Mouse (Mus musculus) liver, adult 2 months (tissue): ENCODE measurements around the gene Ubash3b. TPM values are rescaled to one million over a fixed set of nuclear protein-coding genes. Genes with fewer than 3 reads are reported as not detected.

Experiments
- DNase-seq: peaks from one replicate; pipeline ENCODE4 v3.0.0-alpha.2; 2011; ENCODE audit warnings: low read depth, low spot score; ENCODE audit errors: extremely low read depth
- H3K27ac ChIP-seq: fragments of 200-500 bp; replicated peaks from 2 replicates; pipeline ENCODE4 v1.5.1; 2012; ENCODE audit warnings: low read depth, mild to moderate bottlenecking, control low read depth, inconsistent platforms, low read length; ENCODE audit not compliant: insufficient read depth
- H3K27me3 ChIP-seq: fragments of 200-500 bp; 2 replicates; pipeline ENCODE4 v1.6.1; 2012; ENCODE audit warnings: mild to moderate bottlenecking, moderate library complexity, low read length, inconsistent platforms; ENCODE audit not compliant: control insufficient read depth, insufficient read depth
- H3K36me3 ChIP-seq: fragments of 200-500 bp; 2 replicates; pipeline ENCODE4 v1.6.1; 2012; ENCODE audit warnings: low read length, inconsistent platforms; ENCODE audit not compliant: control insufficient read depth, insufficient read depth
- H3K4me1 ChIP-seq: fragments of 200-500 bp; 2 replicates; pipeline ENCODE4 v1.6.1; 2011; ENCODE audit warnings: low read length; ENCODE audit not compliant: control insufficient read depth, insufficient read depth
- H3K4me3 ChIP-seq: fragments of 200-500 bp; 2 replicates; pipeline ENCODE4 v1.5.1; 2011; ENCODE audit warnings: low read depth, mild to moderate bottlenecking, control low read depth, low read length, moderate library complexity; ENCODE audit not compliant: insufficient read depth
- H3K79me2 ChIP-seq: fragments of 200-500 bp; 2 replicates; pipeline ENCODE4 v1.6.1; 2012; ENCODE audit warnings: inconsistent platforms, mild to moderate bottlenecking, low read length, moderate library complexity; ENCODE audit not compliant: control insufficient read depth, insufficient read depth
- H3K9ac ChIP-seq: fragments of 200-500 bp; 2 replicates; pipeline ENCODE4 v1.6.1; 2012; ENCODE audit warnings: low read depth, mild to moderate bottlenecking, control low read depth, inconsistent platforms, low read length
- CTCF ChIP-seq: fragments of 200-500 bp; IDR thresholded peaks from 2 replicates; pipeline ENCODE4 v1.5.1; 2011; ENCODE audit warnings: low read depth, low read length, control low read depth
- POLR2A ChIP-seq: fragments of 200-500 bp; IDR thresholded peaks from 2 replicates; pipeline ENCODE4 v1.6.1; 2011; ENCODE audit warnings: low read length, control low read depth; ENCODE audit not compliant: insufficient read depth; ENCODE audit errors: extremely low read depth
- WGBS: fragments of 180-500 bp; shearing (Covaris S2); methylation state at CpG from one replicate; pipeline ENCODE4 v1.1.7; 2018; 5-methylcytosine and 5-hydroxymethylcytosine counted together
- polyA plus RNA-seq: library from polyadenylated mRNA; depleted of rRNA; stranded (reverse); fragments of >200 nt; gene quantifications from 2 replicates; pipeline ENCODE4 v1.2.3, GENCODE M21; 2012
- total RNA-seq: library from RNA; depleted of rRNA; stranded (reverse); fragments of >200 nt; gene quantifications from 2 replicates; pipeline ENCODE4 v1.2.3, GENCODE M21; 2014

The Ubash3b gene
- total and polyA plus RNA-seq, 2 experiments = 0.65 to 0.76 TPM

- Histone ChIP-seq H3K4me3 (no peak overlapping the region), H3K4me1 (peaks cover 2% of the 10 kb centered on the region; the same call in 1 of the 2 replicates), H3K27me3 (no peaks in the 10 kb centered on the region), H3K36me3 (no peaks in the 10 kb centered on the region), H3K79me2 (no peaks in the 10 kb centered on the region), H3K27ac (no peak overlapping the region), H3K9ac (no peak overlapping the region)
- WGBS = 44% methylated on average over 9 of the region's 9 CpGs
- DNase-seq = peak; percentile 65
- no peak for TF ChIP-seq CTCF
- TF ChIP-seq POLR2A = no peak
These were observed 26.0 kb upstream of the Ubash3b start for GRCm38 (mm10) chr9:41187498-41187897.

GRCm38 (mm10) chr9:41185331-41185730, 23.8 kb upstream of the Ubash3b start:
- 7% methylated on average over 9 of the region's 9 CpGs for WGBS
- H3K9ac ChIP-seq = no peak overlapping the region

GRCm38 (mm10) chr9:41182550-41182949, 21.1 kb upstream of the Ubash3b start:
- Histone ChIP-seq H3K36me3 (no peaks in the 10 kb centered on the region), H3K4me1 (peaks cover 2% of the 10 kb centered on the region; the same call in 1 of the 2 replicates), H3K9ac (no peak overlapping the region), H3K27ac (no peak overlapping the region), H3K79me2 (no peaks in the 10 kb centered on the region), H3K27me3 (no peaks in the 10 kb centered on the region), H3K4me3 (no peak overlapping the region)
- TF ChIP-seq POLR2A (no peak), CTCF (peak; percentile 19; the same call in 1 of the 2 replicates)
- no peak for DNase-seq

More at GRCm38 (mm10) chr9:41185331-41185730, 23.8 kb upstream of the Ubash3b start:
- Histone ChIP-seq H3K4me1 (peaks cover 2% of the 10 kb centered on the region; the same call in 1 of the 2 replicates), H3K79me2 (no peaks in the 10 kb centered on the region), H3K4me3 (no peak overlapping the region), H3K36me3 (no peaks in the 10 kb centered on the region), H3K27me3 (no peaks in the 10 kb centered on the region), H3K27ac (peak overlapping the region; percentile 22; the same call in 1 of the 2 replicates)
- peak; percentile 66 for DNase-seq
- no peak for TF ChIP-seq POLR2A
- TF ChIP-seq CTCF = no peak

GRCm38 (mm10) chr9:41181803-41182202, 20.3 kb upstream of the Ubash3b start:
- peaks cover 2% of the 10 kb centered on the region; the same call in 1 of the 2 replicates for H3K4me1 ChIP-seq
- H3K27me3 ChIP-seq = no peaks in the 10 kb centered on the region
- H3K4me3 ChIP-seq = no peak overlapping the region
- no peak for DNase-seq
- TF ChIP-seq POLR2A = no peak
- no peak for TF ChIP-seq CTCF
- no peak overlapping the region for H3K9ac ChIP-seq
- H3K27ac ChIP-seq = no peak overlapping the region
- 64% methylated on average over 8 of the region's 8 CpGs for WGBS
- H3K36me3 ChIP-seq = no peaks in the 10 kb centered on the region
- no peaks in the 10 kb centered on the region for H3K79me2 ChIP-seq

- no peak for DNase-seq
- 75% methylated on average over 9 of the region's 9 CpGs for WGBS
- Histone ChIP-seq H3K27me3 (no peaks in the 10 kb centered on the region), H3K27ac (no peak overlapping the region), H3K79me2 (no peaks in the 10 kb centered on the region), H3K4me3 (no peak overlapping the region), H3K36me3 (no peaks in the 10 kb centered on the region), H3K9ac (no peak overlapping the region), H3K4me1 (peaks cover 2% of the 10 kb centered on the region; the same call in 1 of the 2 replicates)
- TF ChIP-seq POLR2A (no peak), CTCF (no peak)
These were observed 19.9 kb upstream of the Ubash3b start for GRCm38 (mm10) chr9:41181372-41181771.

GRCm38 (mm10) chr9:41179056-41179455, 17.6 kb upstream of the Ubash3b start:
- no peak overlapping the region for H3K9ac ChIP-seq
- no peak overlapping the region for H3K4me3 ChIP-seq
- no peak for DNase-seq
- no peaks in the 10 kb centered on the region for H3K36me3 ChIP-seq
- no peak for TF ChIP-seq CTCF
- TF ChIP-seq POLR2A = no peak
- H3K27ac ChIP-seq = no peak overlapping the region
- H3K27me3 ChIP-seq = no peaks in the 10 kb centered on the region
- H3K4me1 ChIP-seq = no peaks in the 10 kb centered on the region
- H3K79me2 ChIP-seq = no peaks in the 10 kb centered on the region
- 83% methylated on average over 5 of the region's 5 CpGs for WGBS
